Mouse (Mus musculus): ENCODE results near the gene Aph1b.

GRCm38 (mm10) chr9:66770701-66771100, 24.6 kb downstream of the Aph1b start:
- TF ChIP-seq CTCF (IDR thresholded peaks at IDR 0.05; ENCODE audit: insufficient read depth, low read length), result no peak
- no peak for TF ChIP-seq POLR2A (IDR thresholded peaks at IDR 0.05; ENCODE audit: borderline replicate concordance, extremely low read depth, low read depth, low read length)

Data from lung, adult 2 months (tissue).